Mouse (Mus musculus): ENCODE measurements around the gene Mast1.

Gene Mast1

DNA sequence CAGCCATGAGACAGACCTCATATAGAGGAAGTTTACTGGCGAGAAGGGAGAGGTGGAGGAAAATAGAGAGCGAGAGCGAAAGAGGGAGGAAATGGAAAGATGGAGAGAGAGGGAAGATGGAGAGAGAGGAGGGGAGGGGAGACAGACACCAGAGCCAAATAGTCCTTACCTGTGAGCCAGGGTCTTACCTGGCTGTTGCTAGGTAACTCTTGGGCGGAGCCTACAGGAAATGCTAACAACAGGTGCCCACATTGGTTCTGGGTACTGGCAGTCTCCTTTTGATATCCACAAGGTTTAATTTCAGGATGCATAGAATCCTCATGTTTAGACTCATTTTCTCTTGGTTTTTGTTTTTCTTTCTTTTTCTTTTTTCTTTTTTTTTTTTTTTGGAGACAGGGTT, 64.1 kb downstream of the Mast1 start:
- DNase-seq (ENCODE audit: low spot score in 2 of 2) = no peak

DNA sequence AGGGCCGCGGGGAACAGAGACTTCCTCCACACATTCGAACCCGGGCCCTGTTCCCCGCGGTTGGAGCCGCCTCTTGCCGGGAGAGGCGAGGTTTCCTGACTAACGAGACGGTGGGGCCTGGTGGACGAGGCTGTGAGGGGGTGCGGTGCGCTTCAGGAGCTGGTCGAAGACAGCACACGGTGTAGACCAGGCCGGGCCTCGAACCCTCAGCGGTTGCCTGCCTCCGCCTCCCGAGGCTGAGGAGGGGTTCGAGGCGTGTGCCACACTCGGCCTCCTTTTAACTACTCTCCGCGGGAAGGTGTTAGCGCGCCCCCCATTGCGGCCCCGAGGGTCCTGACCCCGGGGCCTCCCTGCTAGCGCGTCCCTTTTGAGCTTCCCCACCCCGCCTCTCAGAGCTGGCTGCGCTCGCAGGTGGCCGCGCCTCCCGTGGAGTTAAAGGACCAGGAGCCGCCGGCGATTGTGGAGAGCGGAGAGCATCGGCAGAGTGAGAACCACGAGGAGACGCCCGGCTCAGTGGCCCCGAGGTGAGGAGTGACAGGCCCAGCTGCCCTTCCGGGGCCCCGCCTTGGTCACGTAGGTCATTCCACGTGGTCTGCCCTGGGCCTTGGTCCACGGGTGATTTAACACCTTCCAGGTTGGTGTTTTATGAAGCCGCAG, 64.7 kb downstream of the Mast1 start:
- DNase-seq (ENCODE audit: low spot score in 2 of 2) = peak in 1 of 2 experiments; percentile 34

DNA sequence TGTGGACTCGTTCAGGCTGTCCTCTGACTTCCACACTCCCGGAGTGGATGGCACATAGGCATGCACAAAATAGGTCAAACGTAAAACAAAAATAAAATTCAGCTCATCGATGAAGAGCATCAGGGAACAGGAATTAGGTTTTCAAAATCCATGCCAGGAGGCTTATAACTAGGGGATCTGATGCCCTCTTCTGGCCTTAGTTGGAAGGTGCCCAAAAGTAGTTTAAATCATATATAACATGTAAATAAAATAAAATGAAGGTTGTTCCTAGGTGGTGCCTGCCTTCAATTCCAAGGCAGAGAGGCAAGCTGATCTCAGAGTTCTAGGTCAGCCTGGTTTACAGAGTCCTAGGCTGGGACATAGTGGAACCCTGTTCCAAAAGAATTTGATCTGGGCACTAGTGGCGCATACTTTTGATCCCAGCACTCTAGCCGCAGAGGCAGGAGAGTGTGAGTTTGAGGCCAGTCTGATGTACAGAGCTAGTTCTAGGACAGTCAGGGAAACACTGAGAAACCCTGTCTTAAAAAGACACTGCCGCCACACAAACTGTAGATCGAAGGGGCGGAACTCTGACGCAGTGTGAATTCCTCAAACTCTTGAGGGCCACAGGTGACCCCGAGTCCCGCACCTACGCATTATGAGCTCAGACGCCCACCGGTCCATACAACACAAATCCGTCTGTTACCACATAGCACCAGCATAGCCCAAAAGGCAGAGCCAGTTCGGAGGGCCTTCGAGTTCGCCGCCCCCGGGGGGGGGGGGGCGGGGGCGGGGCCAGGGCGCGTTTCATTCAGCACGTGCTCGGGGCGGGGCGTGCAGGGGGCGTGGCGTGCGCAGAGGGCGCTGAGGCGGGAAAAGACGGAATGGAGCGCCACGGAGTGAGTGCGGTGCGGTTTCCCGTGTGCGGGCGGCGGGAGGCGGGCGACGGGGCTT, 65.5 kb downstream of the Mast1 start, which contains the start of gene Syce2:
Gene Syce2 (plus strand): TSS at position 736 of the 933 bp plus-strand sequence.
- peak; percentile 79 to 87 for DNase-seq (ENCODE audit: low spot score in 2 of 2)

Measured in spleen, postnatal 36 days (tissue).